Mouse (Mus musculus) cortical plate, adult 2 months (tissue): ENCODE results near the gene Unc5b. TPM values are rescaled to one million over a fixed set of nuclear protein-coding genes. Genes with fewer than 3 reads are reported as not detected.
A peak's percentile ranks its signal among the peaks of the same experiment; 100 is the strongest.

Experiments
- H3K27ac ChIP-seq: fragments of 200-500 bp; 2 replicates; pipeline ENCODE4 v1.5.1; 2012; ENCODE audit warnings: low read length, control low read depth, inconsistent platforms; ENCODE audit not compliant: insufficient read depth
- H3K4me1 ChIP-seq: fragments of 200-500 bp; 2 replicates; pipeline ENCODE4 v1.6.1; 2011; ENCODE audit warnings: low read length; ENCODE audit not compliant: control insufficient read depth, insufficient read depth
- H3K4me3 ChIP-seq: fragments of 200-500 bp; 2 replicates; pipeline ENCODE4 v1.5.1; 2011; ENCODE audit warnings: mild to moderate bottlenecking, low read length, control low read depth; ENCODE audit not compliant: insufficient read depth
- CTCF ChIP-seq: fragments of 200-500 bp; IDR thresholded peaks from 2 replicates; pipeline ENCODE4 v1.5.1; 2011; ENCODE audit warnings: mild to moderate bottlenecking, control low read depth, low read length; ENCODE audit not compliant: insufficient read depth; ENCODE audit errors: extremely low read depth
- POLR2A ChIP-seq: fragments of 200-500 bp; IDR thresholded peaks from 2 replicates; pipeline ENCODE4 v1.6.1; 2011; ENCODE audit warnings: mild to moderate bottlenecking, low read length, control low read depth; ENCODE audit not compliant: insufficient read depth; ENCODE audit errors: extremely low read depth
- polyA plus RNA-seq: library from polyadenylated mRNA; depleted of rRNA; stranded (reverse); fragments of >200 nt; gene quantifications from 2 replicates; pipeline ENCODE4 v1.2.3, GENCODE M21; 2012

Gene Unc5b
- polyA plus RNA-seq, 1 experiment = 9.8 TPM

DNA sequence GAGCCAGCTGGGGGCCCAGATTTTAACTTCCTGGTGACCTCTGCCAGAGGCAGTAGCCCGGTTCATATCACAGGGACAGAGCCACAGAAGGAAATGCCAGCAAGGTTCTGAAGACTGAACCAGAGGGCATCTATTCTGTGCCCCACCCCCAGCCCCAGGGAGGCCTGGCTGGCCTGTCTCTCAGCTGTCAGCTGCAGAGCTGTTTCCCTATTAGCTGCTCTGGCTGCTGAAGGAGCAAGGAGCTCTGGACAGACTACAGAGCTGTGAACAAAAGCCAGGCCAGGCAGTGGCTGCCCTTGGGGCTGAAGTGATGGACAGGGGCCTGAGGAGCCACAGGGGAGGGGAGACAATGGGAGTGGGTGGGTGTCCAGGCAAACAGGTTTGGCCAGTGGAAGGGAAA lies 15.5 kb downstream of the Unc5b start:
- no peak overlapping the region for H3K4me3 ChIP-seq
- TF ChIP-seq CTCF (no peak), POLR2A (no peak)
- no peaks in the 10 kb centered on the region for H3K4me1 ChIP-seq
- no peak overlapping the region for H3K27ac ChIP-seq

DNA sequence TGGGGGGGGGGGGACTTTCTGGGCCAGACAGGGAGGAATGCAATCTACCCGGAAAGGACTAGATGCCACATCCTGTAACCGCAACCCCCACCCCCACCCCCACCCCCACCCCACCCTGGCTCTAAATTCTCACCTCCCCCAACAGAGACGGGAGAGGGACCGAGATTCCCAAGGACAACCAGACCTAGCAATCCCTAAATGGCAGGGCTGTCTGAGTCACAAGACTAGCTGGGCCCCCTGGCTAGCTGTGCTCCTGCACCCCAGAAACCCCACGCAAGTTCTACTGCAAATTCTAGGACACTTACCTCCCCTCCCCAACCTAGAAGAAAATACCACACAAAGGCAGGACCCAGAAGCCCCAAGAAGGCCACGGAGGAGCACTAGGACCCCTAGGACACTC lies 16.3 kb downstream of the Unc5b start:
- TF ChIP-seq CTCF (no peak), POLR2A (no peak)
- no peak overlapping the region for H3K27ac ChIP-seq
- H3K4me1 ChIP-seq = no peaks in the 10 kb centered on the region
- H3K4me3 ChIP-seq = no peak overlapping the region

DNA sequence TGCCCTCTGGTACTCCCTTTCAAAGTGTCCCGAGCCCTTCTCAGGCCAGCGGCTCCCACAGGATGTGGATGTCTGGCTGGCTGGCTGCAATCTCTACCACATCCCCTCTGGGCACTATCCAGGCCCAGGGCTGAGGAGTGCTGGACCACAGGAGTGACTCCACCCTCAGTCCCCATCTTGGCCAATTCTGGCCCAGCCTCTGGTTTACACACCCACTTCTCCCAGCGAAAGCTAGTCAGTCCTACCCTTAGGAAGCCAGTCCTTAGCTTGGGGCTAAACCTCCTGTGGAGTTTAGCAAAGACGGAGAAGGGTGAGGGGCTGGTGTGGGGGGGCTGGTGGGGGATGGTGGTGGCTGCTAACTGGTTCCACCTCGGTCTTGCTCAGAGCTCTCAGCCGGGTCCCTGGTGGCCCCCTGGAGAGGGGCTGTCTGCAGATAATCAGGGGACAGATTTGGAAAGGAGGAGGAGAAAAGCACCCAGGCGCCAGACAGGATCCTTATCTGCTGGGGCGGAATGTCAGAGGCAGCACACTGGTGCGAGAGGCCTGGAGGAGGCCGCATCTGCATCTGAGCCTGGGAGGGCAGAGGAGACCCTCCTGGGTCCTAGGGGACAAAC lies 16.8 kb downstream of the Unc5b start:
- Histone ChIP-seq H3K4me3 (no peak overlapping the region), H3K4me1 (no peaks in the 10 kb centered on the region), H3K27ac (no peak overlapping the region)
- TF ChIP-seq POLR2A (no peak), CTCF (no peak)

DNA sequence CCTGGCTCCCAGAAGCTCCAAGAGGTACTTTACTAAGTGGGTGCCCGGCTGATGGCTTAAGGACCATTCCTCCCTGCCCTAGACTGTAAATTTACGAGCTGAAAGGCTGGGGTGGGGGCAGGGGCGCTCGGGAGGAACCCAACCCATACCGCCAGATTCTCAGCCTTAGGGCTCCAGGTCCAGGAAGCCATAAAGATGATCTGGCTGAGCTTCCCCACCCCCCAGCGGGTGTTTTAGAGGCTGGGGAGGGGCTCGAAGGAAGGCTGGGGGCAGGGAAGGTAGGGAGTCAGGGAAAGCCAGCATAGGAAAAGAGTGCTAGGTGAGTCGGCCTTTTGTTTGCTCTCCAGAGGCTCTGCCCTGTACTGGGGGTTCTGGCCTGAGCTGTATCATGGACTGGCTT lies 17.8 kb downstream of the Unc5b start:
- TF ChIP-seq POLR2A (no peak), CTCF (no peak)
- Histone ChIP-seq H3K4me3 (no peak overlapping the region), H3K27ac (no peak overlapping the region), H3K4me1 (no peaks in the 10 kb centered on the region)

DNA sequence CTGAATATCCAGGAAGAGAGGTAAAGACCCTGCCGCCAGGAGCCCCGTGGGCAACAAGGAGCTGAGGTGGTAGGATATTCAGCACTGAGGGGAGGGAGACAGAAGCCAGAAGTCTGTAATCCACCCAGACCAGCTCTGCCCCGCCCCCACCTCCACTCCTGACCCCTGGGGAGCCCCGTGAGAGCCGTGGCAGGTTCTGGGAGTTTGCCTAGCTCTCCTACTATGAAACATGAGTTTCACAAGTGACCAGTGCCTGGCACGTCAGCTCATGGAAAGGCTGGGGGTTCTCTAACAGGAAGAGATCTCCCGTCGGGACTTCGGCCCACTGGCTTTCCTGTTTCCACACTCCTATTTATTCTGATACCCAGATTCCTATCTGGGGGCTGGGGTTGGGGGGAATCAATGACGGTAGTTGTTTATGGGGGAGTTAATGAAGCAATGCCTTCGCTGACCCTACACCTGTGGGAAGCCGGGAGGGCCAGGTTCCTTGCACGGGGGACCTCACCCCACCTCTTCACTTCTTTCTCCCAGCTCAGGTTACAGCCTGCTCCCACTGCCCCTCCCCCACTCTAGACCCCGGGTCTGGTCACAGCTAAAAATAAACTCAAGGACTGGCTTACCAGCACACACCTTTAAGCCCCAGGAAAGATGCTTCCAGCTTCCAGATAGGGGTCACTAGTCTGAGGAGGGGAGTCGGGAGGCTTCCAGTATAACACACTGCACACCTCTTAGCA lies 19.4 kb downstream of the Unc5b start:
- TF ChIP-seq CTCF (no peak), POLR2A (no peak)
- H3K4me3 ChIP-seq = no peak overlapping the region
- H3K27ac ChIP-seq = no peak overlapping the region
- 0 out of 2 replicates have a peak, but pooled peaks cover 1% of the 10 kb centered on the region for H3K4me1 ChIP-seq

DNA sequence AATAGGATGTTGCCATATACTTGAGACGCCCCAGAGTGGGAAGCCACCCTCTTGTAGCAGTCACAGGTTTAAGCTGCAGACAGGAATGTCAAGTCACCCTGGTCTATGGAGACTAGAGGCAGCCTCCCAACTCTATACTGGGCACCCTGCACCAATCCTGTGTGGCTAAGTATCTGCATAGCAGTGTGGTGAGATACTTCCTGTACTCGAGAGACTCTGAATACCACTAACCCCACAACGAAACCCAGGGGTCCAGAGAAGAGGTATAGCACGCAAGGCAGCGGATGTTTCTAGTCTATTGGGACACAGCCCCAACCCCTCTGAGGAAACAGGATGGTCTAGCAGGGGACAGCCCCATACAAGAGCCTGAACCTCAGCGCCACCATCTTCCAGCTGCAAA lies 22.9 kb downstream of the Unc5b start:
- H3K4me3 ChIP-seq = no peak overlapping the region
- 0 out of 2 replicates have a peak, but pooled peaks cover 1% of the 10 kb centered on the region for H3K4me1 ChIP-seq
- H3K27ac ChIP-seq = no peak overlapping the region
- TF ChIP-seq CTCF (no peak), POLR2A (no peak)

DNA sequence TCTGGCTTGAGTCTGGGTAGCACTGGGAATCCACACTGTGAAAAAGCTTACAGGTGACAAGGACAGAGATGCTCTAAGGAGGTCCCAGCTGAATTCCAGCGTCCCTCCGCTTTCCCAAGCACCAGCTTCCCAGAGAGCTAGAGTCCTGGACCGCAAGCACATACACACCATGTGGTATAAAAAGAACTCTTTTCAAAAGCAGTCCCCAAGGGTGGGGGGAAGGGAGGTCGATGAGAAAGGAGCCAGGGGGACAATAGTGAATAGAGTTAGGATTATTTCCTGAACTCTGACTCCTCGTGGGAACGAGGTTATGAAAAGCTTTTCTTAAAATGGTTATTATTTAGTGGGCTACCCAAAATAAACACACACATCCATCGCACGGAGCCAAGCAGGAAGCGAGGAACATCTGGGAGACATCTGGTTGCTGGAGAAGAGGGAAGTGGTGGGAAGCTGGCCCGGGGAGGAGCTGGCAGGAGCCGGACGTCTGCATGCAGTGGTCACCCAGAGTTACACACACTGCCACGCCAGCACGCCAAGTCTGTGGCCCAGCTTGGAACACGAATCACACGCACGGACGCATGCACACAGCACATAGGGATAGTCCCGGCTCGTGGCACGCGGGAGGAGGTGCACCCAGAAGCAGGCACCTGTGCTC lies 23.7 kb downstream of the Unc5b start:
- no peak overlapping the region for H3K4me3 ChIP-seq
- TF ChIP-seq POLR2A = no peak
- no peak for TF ChIP-seq CTCF
- 0 out of 2 replicates have a peak overlapping the region, but pooled peaks have one; percentile 37 for H3K27ac ChIP-seq
- 0 out of 2 replicates have a peak, but pooled peaks cover 1% of the 10 kb centered on the region for H3K4me1 ChIP-seq

DNA sequence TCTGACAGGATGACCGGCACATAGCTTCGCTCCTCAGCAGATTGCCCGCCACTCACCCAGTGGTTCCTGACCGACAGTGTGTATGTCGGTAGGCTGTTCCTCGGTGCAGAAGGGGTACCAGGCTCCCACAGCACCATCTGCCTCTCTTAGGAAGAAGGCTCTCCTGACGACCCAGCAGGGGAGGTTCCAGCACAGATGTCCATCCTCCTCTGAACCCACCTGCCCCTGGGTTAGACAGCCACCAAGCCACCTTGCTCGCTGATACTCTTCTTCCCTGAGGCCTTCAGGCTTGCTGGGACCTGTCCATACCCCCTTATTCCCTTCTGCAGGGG lies 25.2 kb downstream of the Unc5b start:
- TF ChIP-seq CTCF (no peak), POLR2A (no peak)
- Histone ChIP-seq H3K4me1 (0 out of 2 replicates have a peak, but pooled peaks cover 1% of the 10 kb centered on the region), H3K4me3 (no peak overlapping the region)

DNA sequence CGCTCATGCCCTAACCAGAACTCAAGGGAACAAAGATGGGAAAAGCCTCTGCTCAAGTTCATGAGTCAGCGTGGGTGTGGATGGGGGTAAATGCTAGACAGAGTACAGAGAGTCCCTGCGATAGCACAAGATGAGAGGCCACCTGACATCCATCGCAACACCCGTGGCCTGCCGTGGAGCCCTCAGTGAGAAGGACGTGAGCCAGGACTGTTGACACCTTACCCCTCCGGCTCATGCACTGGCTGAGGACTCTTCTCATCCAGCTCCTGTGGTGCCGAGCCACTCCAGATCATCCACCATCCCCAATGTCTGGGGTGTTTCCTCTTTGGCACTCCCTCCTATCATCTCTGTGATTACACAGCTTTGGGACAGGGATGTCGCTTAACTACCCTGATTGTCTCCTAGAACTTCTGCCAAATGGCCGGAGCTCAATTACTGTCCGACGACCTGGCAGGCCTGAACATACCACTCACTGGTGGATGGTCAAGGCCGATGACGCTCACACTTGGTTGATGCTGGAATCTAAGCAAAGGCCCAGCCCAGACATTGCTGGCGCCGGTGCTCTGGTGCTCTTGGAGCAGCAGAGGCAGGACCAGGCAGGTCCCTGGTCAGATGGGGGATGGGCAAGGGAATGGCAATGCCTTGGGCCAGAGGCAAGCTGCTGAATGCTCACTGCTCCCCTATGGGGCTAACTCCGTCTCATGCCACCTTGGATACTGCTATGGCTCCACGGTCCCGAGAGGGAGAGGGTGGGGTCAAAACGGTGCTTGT lies 25.8 kb downstream of the Unc5b start:
- no peak for TF ChIP-seq POLR2A
- no peak for TF ChIP-seq CTCF
- H3K4me1 ChIP-seq = 0 out of 2 replicates have a peak, but pooled peaks cover 1% of the 10 kb centered on the region

More for the DNA sequence above, 25.2 kb downstream of the Unc5b start:
- H3K27ac ChIP-seq = no peak overlapping the region

DNA sequence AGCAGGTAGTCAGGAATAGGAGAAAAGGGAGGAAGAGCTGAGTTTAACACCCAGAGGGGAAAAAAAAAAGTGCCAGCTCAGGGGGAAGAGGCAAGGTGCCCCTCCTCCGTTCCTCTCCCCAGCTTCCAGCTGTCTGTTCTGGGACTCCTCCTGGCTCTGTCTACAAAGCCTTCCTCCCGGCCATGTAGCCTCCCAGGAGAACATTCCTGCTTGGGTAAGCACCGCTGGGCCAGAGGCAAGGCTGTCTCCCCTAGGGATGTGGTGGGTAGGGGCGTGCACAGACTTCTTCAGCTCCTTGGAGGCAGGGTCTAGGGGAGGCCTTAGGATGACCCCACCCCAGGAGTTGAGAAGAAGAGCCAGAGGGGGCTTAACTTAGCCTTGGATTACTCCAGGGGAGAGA lies 26.5 kb downstream of the Unc5b start:
- TF ChIP-seq CTCF = no peak
- TF ChIP-seq POLR2A = no peak
- Histone ChIP-seq H3K4me3 (no peak overlapping the region), H3K27ac (no peak overlapping the region), H3K4me1 (0 out of 2 replicates have a peak, but pooled peaks cover 1% of the 10 kb centered on the region)

More for the DNA sequence above, 25.8 kb downstream of the Unc5b start:
- H3K4me3 ChIP-seq = no peak overlapping the region
- no peak overlapping the region for H3K27ac ChIP-seq
